Mouse (Mus musculus): ENCODE data around the gene Pon1. TPM values are rescaled to one million over a fixed set of nuclear protein-coding genes. Genes with fewer than 3 reads are reported as not detected.

Gene Pon1
- total RNA-seq, 1 experiment: not detected

- no peak for DNase-seq (ENCODE audit: low read depth, low spot score)
- Histone ChIP-seq H3K4me3 (ENCODE audit: insufficient read depth in 1 of 2, low read depth in 1 of 2, low read length in 2 of 2, poor library complexity in 1 of 2, severe bottlenecking in 1 of 2) (no peak overlapping the region), H3K9ac (ENCODE audit: insufficient read depth, low read depth, low read length, poor library complexity, severe bottlenecking) (no peak overlapping the region), H3K27ac (ENCODE audit: insufficient read depth, low read depth, low read length, poor library complexity, severe bottlenecking) (no peak overlapping the region), H3K9me3 (ENCODE audit: control insufficient read depth, insufficient read depth, low read depth, low read length) (no peaks in the 10 kb centered on the region), H3K4me1 (ENCODE audit: control insufficient read depth in 2 of 2, insufficient read depth in 2 of 2, low read length in 2 of 2, poor library complexity in 1 of 2) (no peaks in the 10 kb centered on the region), H3K36me3 (ENCODE audit: control insufficient read depth, insufficient read depth, low read length, poor library complexity, severe bottlenecking) (peaks cover 8% of the 10 kb centered on the region)
- in situ Hi-C loops (cut with MboI; ENCODE audit: low sequenced_read_pairs in 2 of 2, unreplicated experiment in 2 of 2): no loop called here
- TF ChIP-seq HCFC1 (IDR thresholded peaks at IDR 0.05; ENCODE audit: borderline replicate concordance, insufficient read depth, low read length): no peak
These were observed 54.7 kb downstream of the Pon1 start for GRCm38 (mm10) chr6:5138875-5139631.

- Histone ChIP-seq H3K27ac (ENCODE audit: insufficient read depth, low read depth, low read length, poor library complexity, severe bottlenecking) (no peak overlapping the region), H3K4me1 (ENCODE audit: control insufficient read depth in 2 of 2, insufficient read depth in 2 of 2, low read length in 2 of 2, poor library complexity in 1 of 2) (no peaks in the 10 kb centered on the region), H3K9me3 (ENCODE audit: control insufficient read depth, insufficient read depth, low read depth, low read length) (no peaks in the 10 kb centered on the region), H3K36me3 (ENCODE audit: control insufficient read depth, insufficient read depth, low read length, poor library complexity, severe bottlenecking) (peaks cover 8% of the 10 kb centered on the region), H3K9ac (ENCODE audit: insufficient read depth, low read depth, low read length, poor library complexity, severe bottlenecking) (no peak overlapping the region), H3K4me3 (ENCODE audit: insufficient read depth in 1 of 2, low read depth in 1 of 2, low read length in 2 of 2, poor library complexity in 1 of 2, severe bottlenecking in 1 of 2) (no peak overlapping the region)
- in situ Hi-C loops (cut with MboI; ENCODE audit: low sequenced_read_pairs in 2 of 2, unreplicated experiment in 2 of 2): no loop called here
- DNase-seq (ENCODE audit: low read depth, low spot score): no peak
- TF ChIP-seq CHD2 (IDR thresholded peaks at IDR 0.05; ENCODE audit: low read depth, low read length) (no peak), MAFK (IDR thresholded peaks at IDR 0.05; ENCODE audit: insufficient read depth, low read depth, low read length) (no peak), ZNF384 (IDR thresholded peaks at IDR 0.05; ENCODE audit: low read depth, low read length) (no peak), ZC3H11A (IDR thresholded peaks at IDR 0.05; ENCODE audit: borderline replicate concordance, low read depth, low read length) (no peak), HCFC1 (IDR thresholded peaks at IDR 0.05; ENCODE audit: borderline replicate concordance, insufficient read depth, low read length) (no peak)
These were observed 57.7 kb downstream of the Pon1 start for GRCm38 (mm10) chr6:5136046-5136445.

GRCm38 (mm10) chr6:5134986-5135385, 58.8 kb downstream of the Pon1 start:
- H3K4me1 ChIP-seq (ENCODE audit: control insufficient read depth in 2 of 2, insufficient read depth in 2 of 2, low read length in 2 of 2, poor library complexity in 1 of 2): no peaks in the 10 kb centered on the region
- no peak overlapping the region for H3K27ac ChIP-seq (ENCODE audit: insufficient read depth, low read depth, low read length, poor library complexity, severe bottlenecking)
- no peak for DNase-seq (ENCODE audit: low read depth, low spot score)
- peaks cover 8% of the 10 kb centered on the region for H3K36me3 ChIP-seq (ENCODE audit: control insufficient read depth, insufficient read depth, low read length, poor library complexity, severe bottlenecking)
- H3K9me3 ChIP-seq (ENCODE audit: control insufficient read depth, insufficient read depth, low read depth, low read length): no peaks in the 10 kb centered on the region
- in situ Hi-C loops (cut with MboI; ENCODE audit: low sequenced_read_pairs in 2 of 2, unreplicated experiment in 2 of 2): no loop called here
- no peak overlapping the region for H3K4me3 ChIP-seq (ENCODE audit: insufficient read depth in 1 of 2, low read depth in 1 of 2, low read length in 2 of 2, poor library complexity in 1 of 2, severe bottlenecking in 1 of 2)
- TF ChIP-seq CHD2 (IDR thresholded peaks at IDR 0.05; ENCODE audit: low read depth, low read length) (no peak), ZNF384 (IDR thresholded peaks at IDR 0.05; ENCODE audit: low read depth, low read length) (no peak), HCFC1 (IDR thresholded peaks at IDR 0.05; ENCODE audit: borderline replicate concordance, insufficient read depth, low read length) (no peak), ZC3H11A (IDR thresholded peaks at IDR 0.05; ENCODE audit: borderline replicate concordance, low read depth, low read length) (no peak), MAFK (IDR thresholded peaks at IDR 0.05; ENCODE audit: insufficient read depth, low read depth, low read length) (no peak)
- H3K9ac ChIP-seq (ENCODE audit: insufficient read depth, low read depth, low read length, poor library complexity, severe bottlenecking): no peak overlapping the region

GRCm38 (mm10) chr6:5129364-5130093, 64.2 kb downstream of the Pon1 start:
- Histone ChIP-seq H3K4me1 (ENCODE audit: control insufficient read depth in 2 of 2, insufficient read depth in 2 of 2, low read length in 2 of 2, poor library complexity in 1 of 2) (no peaks in the 10 kb centered on the region), H3K4me3 (ENCODE audit: insufficient read depth in 1 of 2, low read depth in 1 of 2, low read length in 2 of 2, poor library complexity in 1 of 2, severe bottlenecking in 1 of 2) (no peak overlapping the region), H3K36me3 (ENCODE audit: control insufficient read depth, insufficient read depth, low read length, poor library complexity, severe bottlenecking) (peaks cover 1% of the 10 kb centered on the region; the same call in 1 of the 2 replicates), H3K27ac (ENCODE audit: insufficient read depth, low read depth, low read length, poor library complexity, severe bottlenecking) (no peak overlapping the region), H3K9ac (ENCODE audit: insufficient read depth, low read depth, low read length, poor library complexity, severe bottlenecking) (no peak overlapping the region), H3K9me3 (ENCODE audit: control insufficient read depth, insufficient read depth, low read depth, low read length) (no peaks in the 10 kb centered on the region)
- TF ChIP-seq ZNF384 (IDR thresholded peaks at IDR 0.05; ENCODE audit: low read depth, low read length) (no peak), HCFC1 (IDR thresholded peaks at IDR 0.05; ENCODE audit: borderline replicate concordance, insufficient read depth, low read length) (no peak), ZC3H11A (IDR thresholded peaks at IDR 0.05; ENCODE audit: borderline replicate concordance, low read depth, low read length) (no peak), MAFK (IDR thresholded peaks at IDR 0.05; ENCODE audit: insufficient read depth, low read depth, low read length) (no peak), CHD2 (IDR thresholded peaks at IDR 0.05; ENCODE audit: low read depth, low read length) (no peak)
- DNase-seq (ENCODE audit: low read depth, low spot score): no peak
- in situ Hi-C loops (cut with MboI; ENCODE audit: low sequenced_read_pairs in 2 of 2, unreplicated experiment in 2 of 2): no loop called here
